Mouse (Mus musculus): ENCODE data around the gene Rhbdd2. TPM values are rescaled to one million over a fixed set of nuclear protein-coding genes. Genes with fewer than 3 reads are reported as not detected.

The Rhbdd2 gene
- total RNA-seq, 2 experiments from 2014 or later: 19.2 to 21.1 TPM

DNA sequence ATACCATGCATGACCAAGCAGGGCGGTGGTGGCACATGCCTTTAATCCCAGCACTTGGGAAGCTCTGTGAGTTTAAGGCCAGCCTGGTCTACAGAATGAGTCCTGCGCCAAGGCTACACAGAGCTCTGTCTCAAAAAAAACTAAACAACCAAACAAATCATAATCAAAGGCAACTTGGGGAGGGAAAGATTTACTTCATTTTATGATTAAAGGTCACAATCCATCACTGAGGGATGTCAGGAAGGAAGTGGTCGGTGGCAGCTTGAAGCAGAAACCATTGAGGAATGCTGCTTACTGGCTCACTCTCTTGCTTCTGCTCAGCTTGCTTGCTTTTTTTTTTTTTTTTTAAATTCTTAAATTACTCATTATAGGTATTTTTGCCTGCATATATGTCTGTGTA is 44.3 kb downstream of the Rhbdd2 start:
- DNase-seq: no peak

GRCm38 (mm10) chr5:135677251-135677650 is 44.8 kb downstream of the Rhbdd2 start:
- intact Hi-C loops (cut with DNase I): no loop called here
- DNase-seq: no peak

More for the DNA sequence above, 44.3 kb downstream of the Rhbdd2 start:
- intact Hi-C loops (cut with DNase I): no loop called here

DNA sequence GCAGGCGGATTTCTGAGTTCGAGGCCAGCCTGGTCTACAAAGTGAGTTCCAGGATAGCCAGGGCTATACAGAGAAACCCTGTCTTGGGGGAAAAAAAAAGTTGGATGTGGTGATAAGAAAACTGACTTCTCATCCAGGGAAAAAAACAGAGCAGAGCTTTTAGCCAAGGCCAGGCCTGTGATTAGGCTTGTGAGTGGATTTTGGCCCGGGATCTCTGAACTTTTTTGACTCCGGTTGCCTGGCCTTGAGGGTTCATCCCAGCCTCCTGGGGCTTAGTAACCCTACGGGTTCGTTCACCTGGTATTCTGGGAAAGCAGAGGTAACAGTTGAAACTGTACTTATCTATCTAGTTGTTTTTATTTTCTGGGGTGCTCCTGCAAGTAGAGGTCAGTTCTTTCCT is 46.1 kb downstream of the Rhbdd2 start:
- intact Hi-C loops (cut with DNase I): no loop called here
- DNase-seq: no peak

GRCm38 (mm10) chr5:135680967-135681545 is 48.6 kb downstream of the Rhbdd2 start:
- no peak for DNase-seq
- intact Hi-C loops (cut with DNase I): loop anchor here (5.0 kb wide), 1 partner anchor 34 kb away; no protein-coding TSS in a partner anchor

- intact Hi-C loops (cut with DNase I): loop anchor here (5.0 kb wide), 1 partner anchor 35 kb away; no protein-coding TSS in a partner anchor
These were observed 49.6 kb downstream of the Rhbdd2 start for GRCm38 (mm10) chr5:135682009-135682408.

GRCm38 (mm10) chr5:135682942-135683570 is 50.6 kb downstream of the Rhbdd2 start:
- DNase-seq: no peak
- intact Hi-C loops (cut with DNase I): loop anchor here (5.0 kb wide), 1 partner anchor 36 kb away; no protein-coding TSS in a partner anchor

More at GRCm38 (mm10) chr5:135682009-135682408, 49.6 kb downstream of the Rhbdd2 start:
- no peak for DNase-seq

GRCm38 (mm10) chr5:135690401-135690800 is 58.0 kb downstream of the Rhbdd2 start:
- no peak for DNase-seq
- intact Hi-C loops (cut with DNase I): no loop called here

GRCm38 (mm10) chr5:135691266-135691665 is 58.8 kb downstream of the Rhbdd2 start:
- intact Hi-C loops (cut with DNase I): no loop called here
- DNase-seq: no peak

DNA sequence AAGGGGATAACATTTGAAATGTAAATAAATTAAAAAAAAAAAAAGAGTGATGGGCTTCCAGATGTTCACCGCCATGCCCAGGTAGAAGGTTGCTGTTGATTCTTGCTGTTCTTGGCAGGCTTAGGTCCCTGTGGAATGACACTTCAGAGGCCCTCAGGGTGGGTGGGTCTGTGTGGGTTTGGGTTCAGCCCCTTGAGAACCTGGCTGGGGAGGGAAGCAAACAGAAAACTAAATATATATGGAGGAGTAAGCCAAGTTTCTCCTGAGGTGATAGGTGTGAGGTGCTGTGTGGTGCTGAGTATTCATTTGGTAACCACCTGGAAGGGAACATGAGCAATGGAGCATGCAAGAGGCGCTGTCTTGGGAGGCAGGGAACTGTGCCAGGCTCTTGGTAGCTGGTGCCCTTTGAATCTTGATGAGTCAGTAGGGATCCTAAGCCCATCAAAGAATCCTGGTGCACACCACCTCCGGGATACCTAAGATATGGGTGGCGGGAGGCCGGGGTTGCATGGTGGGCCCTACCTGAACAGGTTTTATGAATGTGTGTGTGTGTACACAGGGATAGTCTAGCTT is 60.9 kb downstream of the Rhbdd2 start:
- intact Hi-C loops (cut with DNase I): no loop called here
- DNase-seq: no peak

DNA sequence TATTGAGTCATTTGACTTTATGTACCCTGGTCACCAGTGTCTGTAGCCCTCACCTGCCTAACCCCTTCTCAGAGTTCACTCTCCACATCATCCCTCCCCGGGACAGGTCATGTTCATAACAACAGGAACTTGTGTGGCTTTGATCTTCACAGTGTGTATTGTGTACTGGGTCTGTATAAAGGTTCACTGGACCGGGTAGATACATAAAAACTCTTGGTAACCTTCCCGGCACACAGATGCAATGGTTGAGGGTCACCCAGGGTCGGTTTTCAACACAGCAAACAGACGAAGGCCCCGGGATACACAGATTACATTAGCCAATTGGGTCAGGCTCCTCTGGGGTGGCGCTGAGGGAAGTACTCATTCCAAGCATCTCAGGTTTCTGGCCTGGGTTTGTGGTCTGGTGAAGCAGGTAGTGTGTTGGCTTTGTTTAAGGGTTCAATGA is 62.9 kb downstream of the Rhbdd2 start:
- DNase-seq: no peak
- intact Hi-C loops (cut with DNase I): no loop called here

Other genes with a start within 250 kb of the Rhbdd2 start
- gene Pom121, start 238.1 kb upstream of the Rhbdd2 start, total RNA-seq (2021): 10 to 100 TPM; 22.3 to 22.6 TPM
- gene Hip1, start 87.5 kb upstream of the Rhbdd2 start, total RNA-seq (2021): 10 to 100 TPM; 43.3 to 51.8 TPM
- not detected for gene Ccl26, start 69.0 kb upstream of the Rhbdd2 start, total RNA-seq (2021)
- 1 to 10 TPM; 1.2 to 1.8 TPM for gene Ccl24, start 59.6 kb upstream of the Rhbdd2 start, total RNA-seq (2021)
- 10 to 100 TPM; 62.8 to 72.0 TPM for gene Por, start 37.4 kb downstream of the Rhbdd2 start, total RNA-seq (2021)
- gene Tmem120a, start 111.8 kb downstream of the Rhbdd2 start, total RNA-seq (2021): 10 to 100 TPM; 10.0 to 17.4 TPM
- gene Styxl1, start 145.8 kb downstream of the Rhbdd2 start, total RNA-seq (2021): not detected
- gene Mdh2, start 145.9 kb downstream of the Rhbdd2 start, total RNA-seq (2021): 1,000 to 10,000 TPM; 1,661 to 1,664 TPM
- under 1 TPM; 0.24 to 0.25 TPM for gene Srrm3, start 174.3 kb downstream of the Rhbdd2 start, total RNA-seq (2021)

Data from heart, postnatal 10 days (tissue).